Mouse (Mus musculus): Measurements from ENCODE around the gene Hoxd9.

Gene Hoxd9

GRCm38 (mm10) chr2:74727640-74728302 is 30.2 kb downstream of the Hoxd9 start:
- intact Hi-C loops (cut with DNase I), result no loop called here

DNA sequence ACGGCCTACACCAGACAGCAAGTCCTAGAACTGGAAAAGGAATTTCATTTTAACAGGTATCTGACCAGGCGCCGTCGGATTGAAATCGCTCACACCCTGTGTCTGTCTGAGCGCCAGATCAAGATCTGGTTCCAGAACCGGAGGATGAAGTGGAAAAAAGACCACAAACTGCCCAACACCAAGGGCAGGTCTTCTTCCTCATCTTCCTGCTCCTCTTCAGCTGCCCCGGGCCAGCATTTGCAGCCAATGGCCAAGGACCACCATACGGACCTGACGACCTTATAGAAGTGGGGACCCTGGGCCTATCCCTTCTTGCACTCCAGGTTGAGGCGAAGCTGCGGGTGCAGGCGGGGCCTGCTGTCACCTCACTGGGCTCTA is 30.8 kb downstream of the Hoxd9 start:
- intact Hi-C loops (cut with DNase I), result no loop called here

GRCm38 (mm10) chr2:74730331-74730730 is 32.8 kb downstream of the Hoxd9 start:
- intact Hi-C loops (cut with DNase I), result no loop called here

DNA sequence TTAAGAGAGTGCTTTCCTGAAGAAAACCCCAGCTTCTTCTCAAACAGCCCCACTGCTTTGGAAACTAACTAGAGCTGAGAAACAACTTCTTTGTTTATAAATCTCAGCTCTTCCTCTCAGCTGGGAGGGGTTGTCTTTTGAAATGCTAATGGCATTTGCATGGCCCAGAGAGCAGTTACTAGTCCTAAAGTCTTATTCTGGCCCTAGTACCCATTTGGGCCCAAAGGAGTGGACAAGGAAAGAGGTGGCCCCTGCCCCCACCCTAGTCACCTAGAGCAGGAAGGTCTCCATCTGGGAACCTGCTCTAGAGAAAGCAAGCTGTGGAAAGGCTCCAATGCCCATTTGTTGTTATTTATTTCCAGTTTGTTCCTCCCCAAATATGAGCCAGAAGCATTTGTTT is 33.5 kb downstream of the Hoxd9 start:
- intact Hi-C loops (cut with DNase I), result no loop called here

DNA sequence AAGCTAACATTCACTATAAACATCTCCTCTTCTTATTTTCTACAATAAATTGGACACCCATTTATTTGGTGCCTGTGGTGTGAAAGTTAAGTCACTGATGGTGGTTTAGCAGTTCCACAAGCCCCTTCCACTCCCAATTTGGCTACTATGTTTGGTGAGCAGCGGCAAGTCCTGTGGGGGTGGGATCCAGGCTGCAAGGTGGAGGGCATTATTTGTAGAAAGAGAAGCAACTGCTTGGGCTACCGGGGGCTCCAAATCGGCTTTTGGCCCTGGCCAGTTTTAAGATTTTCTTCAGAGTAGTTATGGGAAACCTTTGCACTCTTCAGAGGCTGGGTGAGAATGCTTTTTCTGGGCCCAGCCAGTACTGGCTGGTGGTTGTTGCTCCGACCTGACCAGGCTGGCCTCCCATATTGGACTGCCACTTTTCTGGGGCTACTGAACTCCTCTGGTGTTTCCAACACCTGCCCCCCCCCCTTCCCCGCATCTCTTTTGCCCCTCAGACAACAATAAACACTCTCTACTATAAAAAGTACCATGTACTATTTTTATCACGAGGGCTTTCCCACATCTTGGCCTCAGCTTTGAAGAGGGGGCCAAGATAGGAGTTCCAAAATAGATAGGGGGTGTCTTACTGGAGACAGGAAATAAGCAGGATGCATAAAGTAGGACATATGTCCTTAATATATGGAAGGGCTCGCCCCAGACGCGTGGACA is 34.4 kb downstream of the Hoxd9 start:
- intact Hi-C loops (cut with DNase I), result no loop called here

DNA sequence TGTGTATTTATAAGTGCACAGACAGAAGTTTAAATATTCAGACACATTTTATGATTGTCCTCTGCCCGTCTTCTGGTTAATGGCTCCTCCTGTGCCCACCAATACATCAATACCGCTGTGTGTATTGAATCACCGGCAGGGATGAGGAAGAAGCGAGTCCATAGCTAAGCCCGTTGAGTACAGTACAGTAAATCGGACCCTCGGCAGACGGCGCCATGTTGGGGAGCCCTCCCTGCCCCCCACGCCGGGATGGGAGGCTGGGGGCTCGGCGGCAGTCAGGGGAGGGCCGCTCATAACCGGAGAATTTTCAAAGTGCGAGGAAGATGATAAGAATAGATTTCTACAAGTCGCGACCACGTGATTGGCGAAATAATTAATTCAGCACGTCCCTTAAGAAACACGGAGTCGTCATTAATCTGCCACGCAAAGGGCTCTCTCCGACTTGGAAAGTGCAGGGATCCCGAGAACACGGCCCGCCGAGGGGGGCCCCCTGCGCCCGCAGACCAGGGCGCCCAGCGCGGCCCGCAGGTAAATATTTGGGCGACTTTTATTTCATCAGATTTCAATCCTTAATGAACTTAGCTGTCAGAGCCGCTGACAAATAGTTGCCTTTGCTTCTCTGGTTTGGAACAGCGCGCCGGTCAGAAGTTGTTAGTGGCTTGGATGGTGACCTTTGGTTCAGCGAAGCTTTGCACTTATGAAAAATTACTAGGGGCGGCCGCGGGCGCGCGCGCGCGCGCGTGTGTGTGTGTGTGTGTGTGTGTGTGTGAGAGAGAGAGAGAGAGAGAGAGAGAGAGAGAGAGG is 35.2 kb downstream of the Hoxd9 start:
- intact Hi-C loops (cut with DNase I), result no loop called here

- intact Hi-C loops (cut with DNase I), result no loop called here
These were observed 35.8 kb downstream of the Hoxd9 start for GRCm38 (mm10) chr2:74733317-74733661.

DNA sequence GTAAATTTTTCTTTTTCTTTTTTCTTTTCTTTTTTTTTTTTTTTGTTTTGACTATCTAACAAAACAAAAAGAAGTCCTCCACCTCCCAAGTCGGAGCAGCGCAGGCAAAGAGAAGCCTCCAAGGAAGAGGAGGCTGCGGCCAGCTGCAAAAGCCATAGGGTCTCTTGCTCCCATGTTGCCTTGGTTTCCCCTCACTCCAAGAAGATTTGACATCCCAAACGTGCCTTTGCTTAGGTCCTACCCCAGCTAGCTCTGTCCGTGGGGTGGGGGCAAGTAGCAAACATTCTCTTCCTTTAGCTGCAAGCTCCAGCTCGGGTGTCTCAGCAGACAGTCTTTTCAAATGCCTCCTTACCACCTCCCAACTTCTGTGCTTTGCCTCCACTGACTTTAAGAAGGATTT is 36.2 kb downstream of the Hoxd9 start:
- intact Hi-C loops (cut with DNase I), result no loop called here

DNA sequence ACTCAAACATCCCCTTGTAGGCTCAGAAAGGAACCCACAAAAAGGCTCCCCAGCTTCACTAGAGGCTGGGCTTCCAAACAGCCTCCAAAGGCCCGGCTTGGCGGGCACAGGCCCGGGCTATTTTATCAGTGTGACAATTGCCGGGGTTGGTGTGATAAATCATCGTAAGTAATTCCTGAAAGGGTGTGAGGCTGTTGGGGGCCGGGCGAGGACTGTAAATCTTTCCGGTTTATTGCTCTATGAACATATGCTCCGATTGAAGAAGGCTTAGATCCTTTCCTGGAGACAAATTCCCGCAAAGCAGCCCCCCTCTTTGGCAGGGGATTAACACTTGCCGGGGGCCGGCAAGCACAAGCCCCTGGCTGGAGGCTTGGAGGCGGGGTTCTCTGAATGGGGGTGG is 36.9 kb downstream of the Hoxd9 start:
- intact Hi-C loops (cut with DNase I), result no loop called here

DNA sequence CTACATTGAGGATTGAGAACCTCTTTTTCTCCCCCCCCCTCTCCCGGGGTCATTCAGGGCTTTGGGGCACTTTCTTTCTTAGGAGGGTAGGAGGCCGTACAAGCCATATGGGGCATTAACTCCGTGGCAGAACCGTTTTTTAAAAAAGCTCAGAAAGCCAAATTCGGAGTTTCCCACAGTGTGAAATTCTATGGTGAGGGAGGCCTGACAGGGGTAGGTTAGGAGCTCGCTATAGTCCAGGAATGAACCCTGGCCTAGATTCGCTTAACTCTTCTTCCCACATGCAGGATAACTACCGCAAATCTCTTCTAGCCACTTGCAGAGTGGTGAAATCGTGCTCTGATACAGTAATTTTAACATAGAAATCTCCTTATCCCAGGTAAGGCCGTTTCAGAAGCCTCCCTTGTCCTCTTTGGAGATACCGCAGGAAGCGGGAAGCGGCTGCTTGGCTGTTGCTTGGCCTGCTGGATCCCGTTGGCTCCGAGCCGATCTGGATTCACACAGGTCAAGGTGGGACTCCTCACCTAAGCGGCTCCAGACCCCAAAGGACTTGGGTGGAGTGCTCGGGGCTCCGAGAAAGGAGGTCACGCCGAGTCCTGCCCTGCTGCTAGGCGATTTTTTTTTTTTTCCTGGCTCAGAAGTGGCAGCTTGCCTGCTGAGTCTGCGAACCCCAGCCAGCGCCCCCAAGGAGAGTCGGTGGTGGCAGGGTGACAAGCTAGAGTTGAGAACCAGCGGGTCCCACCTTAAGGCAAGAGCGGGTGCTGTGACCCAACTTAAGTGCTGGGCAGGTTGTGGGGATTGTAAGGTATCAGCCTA is 37.7 kb downstream of the Hoxd9 start:
- intact Hi-C loops (cut with DNase I), result no loop called here

GRCm38 (mm10) chr2:74735851-74736687 is 38.5 kb downstream of the Hoxd9 start:
- intact Hi-C loops (cut with DNase I), result no loop called here

DNA sequence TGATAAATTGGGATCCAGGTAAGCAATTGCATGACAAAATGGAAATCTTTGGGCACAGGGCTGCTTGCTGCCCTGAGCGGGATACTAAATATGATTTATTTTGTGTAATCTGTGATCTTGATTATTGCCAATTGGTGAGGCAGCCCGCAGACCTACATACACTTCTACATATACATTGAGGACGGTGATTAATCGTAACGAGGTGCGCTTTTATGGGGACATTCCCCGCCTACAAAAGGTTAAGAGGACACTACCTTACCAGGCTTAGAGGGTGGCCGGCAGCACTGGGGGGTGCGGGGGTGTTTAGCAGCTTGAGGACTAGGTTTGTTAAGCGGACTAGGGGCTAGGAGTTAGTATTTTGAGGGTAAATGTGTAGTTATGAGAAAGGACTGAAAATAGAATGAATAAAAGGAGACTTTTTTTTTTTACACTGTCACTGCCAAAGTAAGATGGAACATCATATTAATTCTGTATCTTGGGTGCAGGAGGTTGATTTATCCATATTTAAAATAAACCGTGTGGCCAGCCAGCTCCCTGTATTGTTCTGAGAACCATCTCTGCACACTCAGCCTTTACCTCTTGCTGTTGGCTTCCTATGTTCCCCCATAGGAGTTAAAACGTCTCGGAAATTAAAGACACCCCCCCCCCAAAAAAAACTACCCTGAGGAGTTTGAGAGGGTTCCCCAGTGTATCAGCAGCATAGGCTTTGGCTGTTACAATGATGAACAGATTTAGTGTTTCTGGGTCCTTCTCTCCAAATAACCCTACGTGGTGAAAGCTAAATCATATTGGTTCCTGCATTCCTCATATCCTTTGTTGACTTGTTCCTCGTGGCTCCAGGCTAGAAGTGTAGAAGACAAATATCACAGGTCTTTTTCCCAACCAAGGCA is 39.4 kb downstream of the Hoxd9 start:
- intact Hi-C loops (cut with DNase I), result no loop called here

- intact Hi-C loops (cut with DNase I), result no loop called here
These were observed 40.1 kb downstream of the Hoxd9 start for GRCm38 (mm10) chr2:74737578-74738070.

- intact Hi-C loops (cut with DNase I), result no loop called here
These were observed 41.3 kb downstream of the Hoxd9 start for GRCm38 (mm10) chr2:74738623-74739475.

GRCm38 (mm10) chr2:74739476-74739800 is 41.9 kb downstream of the Hoxd9 start:
- intact Hi-C loops (cut with DNase I), result no loop called here

DNA sequence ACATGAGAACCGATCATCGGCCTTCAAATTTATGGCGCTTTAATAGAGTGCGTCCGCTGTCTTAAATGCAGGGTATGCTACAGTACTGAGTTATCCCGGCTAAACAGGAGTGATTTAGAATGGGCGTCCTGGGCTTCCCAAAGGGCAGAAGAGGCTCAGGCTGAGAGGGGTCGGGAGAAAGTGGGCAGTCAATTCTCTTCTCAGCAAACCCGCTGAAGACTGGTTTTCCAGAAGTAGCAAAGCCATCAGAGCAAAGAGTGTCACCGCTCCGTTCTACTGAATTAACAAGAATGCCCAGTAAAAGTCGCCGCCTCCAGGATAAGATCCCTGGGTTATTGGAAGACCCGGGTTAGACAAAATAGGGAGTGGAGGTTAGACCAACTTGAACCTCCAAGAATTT is 42.3 kb downstream of the Hoxd9 start:
- intact Hi-C loops (cut with DNase I), result no loop called here

DNA sequence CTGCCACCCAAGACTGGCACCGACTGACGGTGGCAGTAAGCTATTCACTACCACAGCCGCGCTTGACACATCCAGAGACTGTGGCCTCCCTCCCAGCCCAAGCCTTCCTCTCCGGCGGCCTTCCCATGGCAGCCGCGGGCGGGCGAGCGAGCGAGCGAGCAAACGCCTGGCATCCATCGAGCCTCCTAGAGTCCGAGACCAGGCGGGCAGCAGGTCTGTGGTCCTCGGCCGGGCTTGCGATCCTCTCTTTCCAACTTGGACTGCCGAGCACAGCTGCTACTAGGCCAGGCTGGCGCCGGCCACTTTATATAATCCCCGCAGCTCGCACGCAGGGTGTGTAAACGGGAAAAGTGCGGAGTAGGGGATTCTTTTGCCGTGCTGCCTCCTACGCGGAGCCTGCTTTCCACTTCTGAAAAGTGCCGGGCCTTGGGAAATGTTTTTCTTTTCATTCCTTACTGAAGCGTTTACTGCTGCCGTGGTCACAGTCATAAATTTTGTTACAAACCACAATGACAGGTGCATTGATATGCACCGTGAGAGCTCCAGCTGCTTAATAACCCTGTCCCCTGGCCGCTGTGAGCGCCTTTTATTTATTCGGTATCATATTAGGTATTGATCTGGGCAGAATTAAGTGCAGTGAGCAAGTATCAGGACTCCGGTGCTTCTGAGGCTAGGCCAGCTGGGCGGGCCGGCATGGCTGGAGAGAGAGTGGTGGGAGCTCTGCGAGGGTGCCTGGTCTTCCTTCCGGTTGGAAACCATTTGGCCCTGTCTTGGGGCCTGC is 43.0 kb downstream of the Hoxd9 start:
- intact Hi-C loops (cut with DNase I), result no loop called here

Measured in adrenal gland (tissue).